Mouse (Mus musculus) heart, embryonic 14.5 days (tissue): ENCODE data around the gene Aldh1b1. TPM values are rescaled to one million over a fixed set of nuclear protein-coding genes. Genes with fewer than 3 reads are reported as not detected.

ENCODE experiments used
- ATAC-seq: fragments of 200-750 bp; cut with Nextera tagmentation; 2 replicates; pipeline ENCODE4 v1.8.0; 2017; ENCODE audit warnings: low read depth, moderate TSS enrichment; ENCODE audit not compliant: insufficient number of reproducible peaks, insufficient read depth, low FRiP score
- H3K27ac ChIP-seq, 2 experiments: fragments of 200-500 bp in 1 of 2; fragments of 300-500 bp in 1 of 2; sonication (generic) in 1 of 2; replicated peaks in 1 of 2; 2 replicates each; pipeline ENCODE4 v1.5.1; 2012 to 2014; ENCODE audit warnings: low read depth in 2 of 2, low read length in 2 of 2, control low read depth in 1 of 2, mild to moderate bottlenecking in 1 of 2, mixed read lengths in 1 of 2; ENCODE audit not compliant: control insufficient read depth in 1 of 2, insufficient read depth in 1 of 2
- H3K27me3 ChIP-seq: fragments of 300-500 bp; sonication (generic); 2 replicates; pipeline ENCODE4 v1.6.1; 2014; ENCODE audit warnings: mild to moderate bottlenecking, low read length, control low read depth; ENCODE audit not compliant: control insufficient read depth, insufficient read depth
- H3K36me3 ChIP-seq: fragments of 300-500 bp; sonication (generic); 2 replicates; pipeline ENCODE4 v1.6.1; 2014; ENCODE audit warnings: mild to moderate bottlenecking, control low read depth, low read length, mixed read lengths; ENCODE audit not compliant: control insufficient read depth, insufficient read depth
- H3K4me1 ChIP-seq, 2 experiments: fragments of 200-500 bp in 1 of 2; fragments of 300-500 bp in 1 of 2; sonication (generic) in 1 of 2; 2 replicates each; pipeline ENCODE4 v1.6.1; 2012 to 2014; ENCODE audit warnings: low read length in 2 of 2, control low read depth in 1 of 2, mixed read lengths in 1 of 2; ENCODE audit not compliant: control insufficient read depth in 2 of 2, insufficient read depth in 2 of 2
- H3K4me2 ChIP-seq: fragments of 300-500 bp; sonication (generic); 2 replicates; pipeline ENCODE4 v1.6.1; 2014; ENCODE audit warnings: mild to moderate bottlenecking, low read length
- H3K4me3 ChIP-seq, 2 experiments: fragments of 200-500 bp in 1 of 2; fragments of 300-500 bp in 1 of 2; sonication (generic) in 1 of 2; 2 replicates each; pipeline ENCODE4 v1.5.1; 2012 to 2014; ENCODE audit warnings: low read length in 2 of 2, mild to moderate bottlenecking in 2 of 2, control low read depth in 1 of 2, low read depth in 1 of 2, moderate library complexity in 1 of 2; ENCODE audit not compliant: control insufficient read depth in 1 of 2, insufficient read depth in 1 of 2
- H3K9ac ChIP-seq: fragments of 300-500 bp; sonication (generic); 2 replicates; pipeline ENCODE4 v1.6.1; 2014; ENCODE audit warnings: mild to moderate bottlenecking, low read length
- H3K9me3 ChIP-seq: fragments of 300-500 bp; sonication (generic); 2 replicates; pipeline ENCODE4 v1.6.1; 2016; ENCODE audit warnings: low read length, control low read depth; ENCODE audit not compliant: control insufficient read depth
- WGBS: fragments of 180-500 bp; shearing (Covaris S2); extraction: QIAGEN DNeasy Blood & Tissue Kit; methylation state at CpG from one replicate; pipeline ENCODE4 v1.1.7; 2014; 5-methylcytosine and 5-hydroxymethylcytosine counted together
- polyA plus RNA-seq: library from polyadenylated mRNA; unstranded; fragments of >200 nt; fragmentation: Nextera tagmentation; extraction: Ambion mirVana; gene quantifications from 2 replicates; pipeline ENCODE4 v1.2.1, GENCODE M21; 2014

Gene Aldh1b1
- polyA plus RNA-seq, 1 experiment from 2014 or later: 75.0 TPM

DNA sequence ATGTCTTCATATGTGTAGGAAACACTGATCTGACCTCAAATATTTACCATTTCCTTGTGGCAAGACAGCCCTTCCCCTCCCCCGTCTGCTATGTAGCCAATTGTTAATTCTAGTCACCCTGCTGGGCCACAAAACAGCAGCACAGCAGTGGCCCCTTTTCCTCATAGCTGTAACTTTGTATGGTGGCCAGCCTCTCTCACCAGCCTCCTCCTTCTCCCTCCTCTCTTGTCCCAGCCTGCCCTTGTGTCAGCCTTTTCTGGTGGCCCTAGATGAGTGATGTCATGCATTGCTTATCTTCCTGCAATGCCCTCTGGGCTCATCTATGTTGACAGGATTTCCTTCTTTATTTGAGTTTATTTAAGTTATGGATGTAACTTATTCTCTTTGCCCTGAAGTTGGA, 50.6 kb downstream of the Aldh1b1 start:
- Histone ChIP-seq H3K27ac (no peak overlapping the region), H3K9me3 (no peaks in the 10 kb centered on the region), H3K4me3 (no peak overlapping the region), H3K36me3 (no peaks in the 10 kb centered on the region), H3K4me1 (peaks cover 7 to 17% of the 10 kb centered on the region in 2 experiments; a peak in 3 of 4 replicates), H3K9ac (no peak overlapping the region), H3K27me3 (no peaks in the 10 kb centered on the region), H3K4me2 (no peak overlapping the region)
- no peak for ATAC-seq
- WGBS: 76% methylated on average over 1 of the region's 1 CpGs

DNA sequence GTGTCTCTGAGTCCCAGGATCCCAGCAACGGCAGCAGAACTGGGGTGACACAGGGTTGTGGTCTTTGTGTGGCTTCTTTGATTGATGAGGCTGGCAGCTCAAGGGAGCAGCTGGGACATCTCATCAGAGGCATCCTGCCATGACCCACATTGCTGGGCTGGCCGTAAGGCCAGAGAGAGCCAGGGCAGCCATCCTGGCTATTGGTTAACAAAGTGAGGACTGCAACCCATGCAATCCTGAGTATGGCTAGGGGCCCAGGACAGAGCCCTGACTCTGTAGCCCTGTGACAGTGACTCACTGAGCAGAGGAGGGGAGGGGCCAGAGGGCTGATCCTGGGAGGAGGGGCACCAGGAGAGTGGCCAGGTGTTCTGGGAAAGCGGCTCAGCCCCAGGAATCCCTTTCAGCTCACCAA, 52.8 kb downstream of the Aldh1b1 start:
- ATAC-seq: no peak
- Histone ChIP-seq H3K4me3 (no peak overlapping the region), H3K27ac (no peak overlapping the region), H3K4me2 (no peak overlapping the region), H3K9me3 (no peaks in the 10 kb centered on the region), H3K9ac (no peak overlapping the region), H3K4me1 (peaks cover 5 to 11% of the 10 kb centered on the region in 2 experiments; a peak in 3 of 4 replicates), H3K27me3 (0 out of 2 replicates have a peak, but pooled peaks cover 3% of the 10 kb centered on the region), H3K36me3 (no peaks in the 10 kb centered on the region)
- 54% methylated on average over 3 of the region's 3 CpGs for WGBS

DNA sequence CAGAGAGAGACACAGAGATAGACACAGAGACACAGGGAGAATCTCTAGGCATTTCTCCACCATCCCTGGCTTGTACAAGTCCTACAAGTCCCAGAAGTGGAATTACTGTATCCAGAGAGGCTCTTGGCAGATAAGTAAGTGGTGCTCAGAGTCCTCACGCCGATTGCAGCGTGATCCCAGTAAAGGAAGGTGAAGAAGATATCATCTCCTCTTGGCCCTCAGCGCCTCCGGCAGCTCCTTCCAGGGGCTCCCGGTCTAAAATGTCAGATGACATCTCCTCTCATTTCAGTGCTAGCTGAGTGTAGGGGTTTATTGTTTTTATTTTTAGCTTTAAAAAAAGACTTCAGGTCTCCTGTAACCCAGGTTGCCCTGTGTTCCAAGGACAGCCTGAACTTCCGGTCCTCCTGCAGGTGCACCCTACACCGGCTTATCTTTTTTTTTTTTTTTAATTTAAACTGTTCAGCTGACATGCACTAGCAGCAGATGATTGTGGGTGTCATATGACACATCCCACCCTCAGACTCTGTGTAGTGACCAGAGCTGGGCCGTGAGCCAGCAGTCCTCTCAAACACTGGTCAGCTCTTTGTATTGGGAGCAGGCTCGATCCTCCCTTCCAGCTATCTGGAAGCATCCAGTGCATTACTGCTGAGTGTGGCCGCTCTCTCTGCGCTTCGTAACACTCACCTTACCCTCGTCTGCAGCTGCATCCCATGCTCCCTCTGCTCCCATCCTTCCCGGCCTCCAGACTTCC, 54.8 kb downstream of the Aldh1b1 start:
- no peaks in the 10 kb centered on the region for H3K9me3 ChIP-seq
- peaks cover 5 to 8% of the 10 kb centered on the region in 2 experiments; a peak in 3 of 4 replicates for H3K4me1 ChIP-seq
- ATAC-seq: no peak; the same call in 1 of the 2 replicates
- 0 out of 2 replicates have a peak overlapping the region, but pooled peaks have one; percentile 7 for H3K4me2 ChIP-seq
- 0 out of 2 replicates have a peak, but pooled peaks cover 3% of the 10 kb centered on the region for H3K27me3 ChIP-seq
- no peaks in the 10 kb centered on the region for H3K36me3 ChIP-seq
- no peak overlapping the region for H3K9ac ChIP-seq
- no peak overlapping the region for H3K27ac ChIP-seq
- 33% methylated on average over 15 of the region's 15 CpGs for WGBS
- H3K4me3 ChIP-seq: no peak overlapping the region

Other genes starting within 250 kb of the Aldh1b1 start
- gene Igfbpl1, start 27.9 kb downstream of the Aldh1b1 start, polyA plus RNA-seq: 5.9 TPM in 2 replicates
- 0.11 and 0.16 TPM in 2 replicates for gene Stra6l, start 49.6 kb downstream of the Aldh1b1 start, polyA plus RNA-seq
- gene Ccdc180, start 91.3 kb downstream of the Aldh1b1 start, polyA plus RNA-seq: 0.13 and 0.19 TPM in 2 replicates
- 19.1 and 19.5 TPM in 2 replicates for gene Tdrd7, start 166.3 kb downstream of the Aldh1b1 start, polyA plus RNA-seq
- gene Tmod1, start 239.9 kb downstream of the Aldh1b1 start, polyA plus RNA-seq: 220 and 230 TPM in 2 replicates